Mouse (Mus musculus) lung, embryonic 15.5 days (tissue): ENCODE results near the gene Podxl2. TPM values are rescaled to one million over a fixed set of nuclear protein-coding genes. Genes with fewer than 3 reads are reported as not detected.

ENCODE experiments used
- ATAC-seq: fragments of 200-750 bp; cut with Nextera tagmentation; 2 replicates; pipeline ENCODE4 v1.8.0; 2017; ENCODE audit warnings: moderate number of reproducible peaks, borderline replicate concordance; ENCODE audit not compliant: low FRiP score, low TSS enrichment; ENCODE audit errors: extremely low read depth
- H3K27ac ChIP-seq: fragments of 300-500 bp; sonication (generic); 2 replicates; pipeline ENCODE4 v1.5.1; 2015; ENCODE audit warnings: moderate library complexity, mild to moderate bottlenecking, inconsistent platforms
- H3K27me3 ChIP-seq: fragments of 300-500 bp; sonication (generic); 2 replicates; pipeline ENCODE4 v1.6.1; 2015; ENCODE audit warnings: inconsistent platforms
- H3K36me3 ChIP-seq: fragments of 300-500 bp; sonication (generic); 2 replicates; pipeline ENCODE4 v1.6.1; 2015; ENCODE audit warnings: inconsistent platforms
- H3K4me1 ChIP-seq: fragments of 300-500 bp; sonication (generic); 2 replicates; pipeline ENCODE4 v1.6.1; 2015; ENCODE audit warnings: inconsistent platforms
- H3K4me2 ChIP-seq: fragments of 300-500 bp; sonication (generic); 2 replicates; pipeline ENCODE4 v1.6.1; 2015; ENCODE audit warnings: inconsistent platforms, mild to moderate bottlenecking, moderate library complexity
- H3K4me3 ChIP-seq: fragments of 300-500 bp; sonication (generic); 2 replicates; pipeline ENCODE4 v1.5.1; 2015; ENCODE audit warnings: mild to moderate bottlenecking, inconsistent platforms
- H3K9ac ChIP-seq: fragments of 300-500 bp; sonication (generic); 2 replicates; pipeline ENCODE4 v1.6.1; 2015; ENCODE audit warnings: inconsistent platforms
- H3K9me3 ChIP-seq: fragments of 300-500 bp; sonication (generic); 2 replicates; pipeline ENCODE4 v1.6.1; 2016; ENCODE audit warnings: inconsistent platforms
- WGBS: fragments of 180-500 bp; shearing (Covaris S2); methylation state at CpG from one replicate; pipeline ENCODE4 v1.1.7; 2015; 5-methylcytosine and 5-hydroxymethylcytosine counted together
- polyA plus RNA-seq: library from polyadenylated mRNA; unstranded; fragments of >200 nt; fragmentation: Nextera tagmentation; extraction: Ambion mirVana; gene quantifications from 2 replicates; pipeline ENCODE4 v1.2.1, GENCODE M21; 2015

Podxl2 gene
- polyA plus RNA-seq, 1 experiment from 2014 or later: 47.1 TPM

DNA sequence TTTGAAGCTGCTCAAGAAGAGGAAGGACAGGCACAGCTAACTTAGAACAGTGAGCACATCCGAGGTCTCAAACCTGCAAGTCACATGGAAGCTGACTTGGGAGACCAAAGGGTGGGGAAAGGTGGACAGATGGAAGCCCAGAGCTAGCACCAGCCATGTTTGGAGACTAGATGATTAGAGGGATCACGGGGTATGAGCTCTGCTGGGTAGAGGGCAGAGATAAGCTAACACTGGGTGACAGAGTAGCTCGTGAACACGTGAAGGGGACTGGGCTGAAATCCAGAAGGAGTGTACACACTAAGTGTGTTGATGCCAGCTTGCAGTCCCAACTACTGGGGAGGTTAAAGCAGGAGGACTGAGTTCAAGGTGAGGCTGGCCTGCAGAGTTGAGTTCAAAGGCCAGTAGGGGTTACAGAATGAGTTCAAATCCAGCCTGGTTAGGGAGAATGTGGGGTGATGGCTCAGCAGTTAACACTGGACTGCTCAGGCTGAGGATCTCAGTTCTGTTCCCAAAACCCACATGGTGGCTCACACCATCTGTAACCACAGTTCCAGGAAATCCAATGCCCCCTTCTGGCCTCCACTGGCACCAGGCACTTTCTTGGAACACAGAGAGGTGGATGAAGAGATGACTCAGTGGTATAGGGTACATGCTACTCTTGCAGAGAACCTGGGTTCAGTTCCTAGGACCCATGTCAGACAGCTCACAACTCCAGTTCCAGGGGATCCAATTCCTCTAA, 70.7 kb downstream of the Podxl2 start:
- Histone ChIP-seq H3K9me3 (no peaks in the 10 kb centered on the region), H3K4me2 (no peak overlapping the region), H3K36me3 (no peaks in the 10 kb centered on the region), H3K9ac (no peak overlapping the region), H3K4me3 (no peak overlapping the region), H3K27me3 (no peaks in the 10 kb centered on the region), H3K27ac (no peak overlapping the region), H3K4me1 (peaks cover 27% of the 10 kb centered on the region)
- WGBS: 55% methylated on average over 4 of the region's 4 CpGs
- no peak for ATAC-seq

DNA sequence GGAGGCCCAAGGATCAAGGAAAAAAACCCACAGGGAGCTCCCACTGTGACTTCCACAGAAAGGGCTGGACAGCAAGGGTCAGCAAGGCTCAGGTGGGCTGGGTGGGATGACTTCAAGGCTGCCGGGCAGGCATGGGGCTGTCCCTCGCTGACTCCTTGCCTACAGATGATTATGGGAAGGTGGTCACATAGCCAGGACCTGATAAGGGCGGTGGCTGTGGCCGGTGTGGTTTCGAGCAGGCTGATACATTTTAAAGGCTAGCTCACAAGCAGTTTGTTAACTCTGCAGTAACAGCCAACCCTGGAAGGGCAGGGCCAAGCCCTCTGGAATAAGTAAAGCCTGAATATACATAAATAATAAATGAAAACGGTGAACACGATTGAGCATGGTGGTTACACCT, 71.8 kb downstream of the Podxl2 start:
- no peak for ATAC-seq
- Histone ChIP-seq H3K9me3 (no peaks in the 10 kb centered on the region), H3K9ac (no peak overlapping the region), H3K27ac (no peak overlapping the region), H3K4me3 (no peak overlapping the region), H3K4me1 (peaks cover 20% of the 10 kb centered on the region), H3K27me3 (no peaks in the 10 kb centered on the region), H3K36me3 (no peaks in the 10 kb centered on the region), H3K4me2 (no peak overlapping the region)
- 81% methylated on average over 7 of the region's 7 CpGs for WGBS

DNA sequence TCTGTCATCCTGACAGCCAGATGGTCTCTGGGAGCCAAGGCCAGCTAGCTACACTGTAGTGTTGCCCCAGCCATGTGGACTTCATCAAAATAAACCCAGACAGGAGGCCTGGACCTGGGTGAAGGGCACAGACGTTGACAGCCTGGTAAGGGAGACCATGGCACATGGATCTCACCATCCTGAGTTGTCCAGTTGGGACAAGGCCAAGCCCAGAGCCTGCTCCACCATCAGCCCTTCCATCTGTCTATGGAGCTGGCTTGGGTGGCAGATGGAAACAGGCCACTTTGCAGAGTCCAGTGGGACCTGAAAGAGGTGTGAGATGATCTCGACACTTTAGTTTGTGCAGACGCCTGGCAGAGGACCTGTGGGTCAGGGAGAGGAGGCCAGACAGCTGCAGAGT, 74.1 kb downstream of the Podxl2 start:
- no peaks in the 10 kb centered on the region for H3K27me3 ChIP-seq
- H3K4me2 ChIP-seq: no peak overlapping the region
- H3K4me1 ChIP-seq: peaks cover 20% of the 10 kb centered on the region
- no peak overlapping the region for H3K9ac ChIP-seq
- ATAC-seq: no peak; the same call in 1 of the 2 replicates
- WGBS: 16% methylated on average over 3 of the region's 3 CpGs
- H3K4me3 ChIP-seq: no peak overlapping the region
- no peaks in the 10 kb centered on the region for H3K9me3 ChIP-seq
- peak overlapping the region; percentile 21; the same call in 1 of the 2 replicates for H3K27ac ChIP-seq
- H3K36me3 ChIP-seq: no peaks in the 10 kb centered on the region

DNA sequence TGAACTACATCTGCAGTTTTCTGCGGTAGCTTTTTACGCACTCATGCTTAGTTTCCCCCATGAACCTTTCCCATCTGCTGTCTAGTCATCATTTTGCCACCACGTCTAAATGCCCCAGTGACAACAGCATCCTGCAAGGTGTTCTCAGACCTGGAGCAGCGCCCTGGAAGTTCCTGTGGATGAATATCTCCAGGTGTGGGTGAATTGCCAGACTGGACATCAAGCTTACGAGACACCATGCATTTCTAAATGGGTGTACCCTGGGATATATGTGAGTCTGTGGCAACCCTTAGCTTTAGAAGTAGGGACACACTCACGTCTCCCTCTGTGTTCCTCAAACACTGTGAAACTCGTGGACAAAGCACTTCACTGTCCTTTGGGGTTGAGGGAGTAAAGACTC, 74.7 kb downstream of the Podxl2 start:
- Histone ChIP-seq H3K4me3 (no peak overlapping the region), H3K9ac (no peak overlapping the region), H3K36me3 (no peaks in the 10 kb centered on the region), H3K4me2 (no peak overlapping the region), H3K27me3 (no peaks in the 10 kb centered on the region), H3K27ac (no peak overlapping the region), H3K9me3 (no peaks in the 10 kb centered on the region), H3K4me1 (peaks cover 20% of the 10 kb centered on the region)
- 72% methylated on average over 7 of the region's 7 CpGs for WGBS
- no peak for ATAC-seq

DNA sequence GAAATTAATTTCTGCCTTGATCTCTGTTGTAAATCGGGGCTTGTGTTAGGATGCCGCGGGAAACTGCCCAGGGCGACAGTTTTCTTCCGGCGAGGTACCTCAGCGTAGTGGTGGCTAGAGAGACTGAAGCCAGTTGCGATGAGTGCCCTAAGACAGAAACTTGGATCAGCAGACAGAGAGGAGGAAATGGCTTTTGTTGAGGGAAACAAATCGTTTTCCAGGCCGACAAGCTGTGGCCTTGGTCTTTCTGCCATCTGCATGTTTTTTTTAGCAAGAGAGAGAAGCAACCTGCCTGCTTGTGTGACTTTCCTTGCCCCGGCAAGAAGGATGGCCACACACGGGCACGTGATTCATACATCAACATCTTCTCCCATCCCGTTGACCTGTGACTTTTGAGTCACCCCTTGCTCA, 80.3 kb downstream of the Podxl2 start:
- H3K4me2 ChIP-seq: no peak overlapping the region
- H3K36me3 ChIP-seq: no peaks in the 10 kb centered on the region
- H3K27ac ChIP-seq: peak overlapping the region; percentile 20; the same call in 1 of the 2 replicates
- H3K4me1 ChIP-seq: peaks cover 52% of the 10 kb centered on the region
- H3K27me3 ChIP-seq: no peaks in the 10 kb centered on the region
- no peaks in the 10 kb centered on the region for H3K9me3 ChIP-seq
- WGBS: 46% methylated on average over 14 of the region's 14 CpGs
- ATAC-seq: no peak
- no peak overlapping the region for H3K4me3 ChIP-seq
- H3K9ac ChIP-seq: no peak overlapping the region

DNA sequence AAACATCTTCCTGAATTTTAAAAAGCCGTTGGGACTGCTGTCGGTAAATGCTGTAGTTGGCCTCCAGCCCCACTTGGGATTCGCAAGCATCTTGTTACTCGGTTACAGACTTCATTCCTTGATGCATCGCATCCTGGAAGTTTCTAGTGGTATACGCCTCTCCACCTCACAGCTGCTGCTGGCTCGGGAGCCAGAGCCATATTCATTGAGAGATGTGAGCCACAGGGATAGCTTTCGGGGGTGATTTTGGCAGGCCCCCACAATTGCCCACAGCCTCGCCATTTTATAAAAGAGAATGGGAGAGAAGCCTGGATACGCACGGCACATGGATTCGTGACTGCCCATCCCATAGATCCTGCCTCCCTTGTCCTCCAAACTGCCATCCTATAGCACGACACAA, 81.0 kb downstream of the Podxl2 start:
- H3K4me1 ChIP-seq: peaks cover 54% of the 10 kb centered on the region
- no peak overlapping the region for H3K9ac ChIP-seq
- 69% methylated on average over 13 of the region's 13 CpGs for WGBS
- no peak overlapping the region for H3K4me3 ChIP-seq
- H3K36me3 ChIP-seq: no peaks in the 10 kb centered on the region
- H3K9me3 ChIP-seq: no peaks in the 10 kb centered on the region
- 0 out of 2 replicates have a peak overlapping the region, but pooled peaks have one; percentile 3 for H3K27ac ChIP-seq
- no peak overlapping the region for H3K4me2 ChIP-seq
- no peak for ATAC-seq
- H3K27me3 ChIP-seq: no peaks in the 10 kb centered on the region

DNA sequence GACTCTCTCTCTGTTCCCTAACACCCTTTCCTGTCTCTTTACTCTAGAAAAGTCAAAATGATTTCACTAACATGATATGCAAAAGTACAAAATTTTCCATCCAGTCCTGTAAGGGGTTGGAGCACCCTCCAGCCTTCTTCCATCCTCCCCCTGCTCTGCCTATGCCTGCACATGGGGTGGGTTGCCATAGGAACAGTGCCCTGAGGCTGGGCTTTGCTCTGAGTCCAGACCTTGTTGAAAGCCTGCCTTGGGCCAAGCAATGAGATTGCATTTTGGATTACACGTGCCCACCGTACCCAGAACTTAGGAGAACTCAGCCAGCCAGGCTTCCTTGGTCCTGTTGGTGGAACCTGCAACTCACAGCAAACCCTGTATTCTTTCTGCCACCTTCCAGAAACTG, 81.6 kb downstream of the Podxl2 start:
- Histone ChIP-seq H3K9ac (no peak overlapping the region), H3K9me3 (no peaks in the 10 kb centered on the region), H3K4me3 (no peak overlapping the region), H3K36me3 (no peaks in the 10 kb centered on the region), H3K4me2 (no peak overlapping the region), H3K27me3 (no peaks in the 10 kb centered on the region), H3K27ac (peak overlapping the region; percentile 11; the same call in 1 of the 2 replicates), H3K4me1 (peaks cover 55% of the 10 kb centered on the region)
- ATAC-seq: no peak
- 51% methylated on average over 2 of the region's 2 CpGs for WGBS

Other genes starting within 250 kb of the Podxl2 start
- 0.54 and 1.4 TPM in 2 replicates for gene Kbtbd12, start 237.1 kb downstream of the Podxl2 start, polyA plus RNA-seq
- gene Mgll, start 150.6 kb downstream of the Podxl2 start, polyA plus RNA-seq: 75.8 and 76.7 TPM in 2 replicates
- 36.7 and 42.9 TPM in 2 replicates for gene Abtb1, start 33.1 kb downstream of the Podxl2 start, polyA plus RNA-seq
- 141 and 142 TPM in 2 replicates for gene Mcm2, start 23.7 kb upstream of the Podxl2 start, polyA plus RNA-seq
- 68.5 and 75.8 TPM in 2 replicates for gene Tpra1, start 27.2 kb upstream of the Podxl2 start, polyA plus RNA-seq